Mouse (Mus musculus): ENCODE data around the gene 1810043G02Rik. TPM values are rescaled to one million over a fixed set of nuclear protein-coding genes. Genes with fewer than 3 reads are reported as not detected.
"Not testable (repeated sequence)": the region's sequence is repeated elsewhere in the genome, so short reads cannot be mapped to it uniquely, and the experiment has no call there.

Gene 1810043G02Rik
- 10 to 100 TPM; 10.5 to 12.3 TPM for total RNA-seq (2021)
- long read RNA-seq, experiment 1, partial matches to known transcripts = 1 of 4 reads
- long read RNA-seq, experiment 1, other reads (novel, unspliced or antisense) = 2 of 4 reads
- long read RNA-seq, experiment 2, partial matches to known transcripts = 2 of 10 reads
- long read RNA-seq, experiment 2, other reads (novel, unspliced or antisense) = 7 of 10 reads

- peak; percentile 99 to 100 for DNase-seq (ENCODE audit: low spot score in 2 of 2)
Observed at GRCm38 (mm10) chr10:77978351-77979350, at the start of gene 1810043G02Rik. 1810043G02Rik (plus strand) TSS chr10:77978524.

GRCm38 (mm10) chr10:77939685-77940084 is 38.6 kb upstream of the 1810043G02Rik start:
- no peak for DNase-seq (ENCODE audit: low spot score in 2 of 2)

- not testable (repeated sequence) for DNase-seq (ENCODE audit: low spot score in 2 of 2)
Observed at GRCm38 (mm10) chr10:77950468-77950867, 27.9 kb upstream of the 1810043G02Rik start.

- DNase-seq (ENCODE audit: low spot score in 2 of 2) = no peak
Observed at GRCm38 (mm10) chr10:77962725-77963124, 15.6 kb upstream of the 1810043G02Rik start.

GRCm38 (mm10) chr10:77963971-77964370 is 14.4 kb upstream of the 1810043G02Rik start:
- DNase-seq (ENCODE audit: low spot score in 2 of 2) = no peak

DNA sequence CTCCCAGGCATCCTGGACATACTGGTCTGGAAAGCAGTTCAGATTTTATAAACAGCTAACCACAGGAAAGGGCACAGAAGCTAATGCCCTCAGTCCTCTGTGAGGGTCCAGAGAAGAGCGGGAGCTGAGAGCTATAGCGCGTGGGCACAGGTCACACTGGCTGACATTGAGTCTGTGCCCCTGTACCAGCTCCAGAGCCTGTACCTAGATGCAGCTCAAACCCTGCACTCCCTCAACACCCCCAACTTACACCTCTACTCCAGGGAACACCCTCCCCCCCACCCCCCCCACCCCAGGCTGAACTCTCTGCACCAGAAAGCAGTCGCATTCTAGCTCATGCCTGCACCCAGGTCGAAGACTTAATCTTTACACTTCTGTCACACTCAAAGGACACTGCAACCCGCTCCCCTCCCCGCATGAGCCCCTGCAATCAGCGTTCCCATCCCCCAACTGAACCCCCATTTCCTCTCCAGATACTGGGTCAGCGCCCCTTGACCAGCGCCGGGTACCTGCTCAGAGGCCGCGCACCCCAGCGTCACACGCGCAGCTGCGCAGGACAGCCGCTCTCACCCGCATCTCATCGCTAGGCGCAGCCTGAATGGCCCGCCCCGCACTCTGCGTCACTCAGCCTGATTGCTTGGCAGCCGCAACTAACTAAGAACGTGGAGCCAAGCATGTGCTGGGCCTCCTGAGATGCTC is 8.9 kb upstream of the 1810043G02Rik start:
- peak in 1 of 2 experiments; percentile 47 for DNase-seq (ENCODE audit: low spot score in 2 of 2)

- DNase-seq (ENCODE audit: low spot score in 2 of 2) = no peak
Observed at GRCm38 (mm10) chr10:77969973-77970325, 8.4 kb upstream of the 1810043G02Rik start.

DNA sequence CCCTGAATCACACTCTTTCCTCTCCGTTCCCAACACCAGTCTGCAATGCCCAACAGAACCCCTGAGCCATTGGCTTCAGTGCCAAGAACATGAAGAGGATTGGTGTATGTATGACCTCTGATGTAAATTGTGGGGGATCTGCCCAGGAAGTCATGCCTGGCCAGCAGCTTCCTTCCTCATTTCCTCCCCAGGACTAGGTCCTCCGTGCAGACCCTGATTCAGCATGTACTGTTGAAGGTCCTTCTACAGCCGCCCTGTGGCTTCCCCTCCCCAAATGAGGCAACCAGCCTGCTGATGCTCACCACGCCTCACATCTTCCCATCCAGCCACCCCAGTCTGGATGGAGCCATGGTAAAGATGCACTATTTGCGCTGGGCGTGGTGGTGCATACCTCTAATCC is 7.8 kb upstream of the 1810043G02Rik start, which contains the start of gene Trpm2:
Gene Trpm2, minus strand, starts transcription at position 83 of the 400 bp plus-strand sequence.
- no peak for DNase-seq (ENCODE audit: low spot score in 2 of 2)

GRCm38 (mm10) chr10:77971191-77971590 is 7.1 kb upstream of the 1810043G02Rik start:
- no peak for DNase-seq (ENCODE audit: low spot score in 2 of 2)

DNA sequence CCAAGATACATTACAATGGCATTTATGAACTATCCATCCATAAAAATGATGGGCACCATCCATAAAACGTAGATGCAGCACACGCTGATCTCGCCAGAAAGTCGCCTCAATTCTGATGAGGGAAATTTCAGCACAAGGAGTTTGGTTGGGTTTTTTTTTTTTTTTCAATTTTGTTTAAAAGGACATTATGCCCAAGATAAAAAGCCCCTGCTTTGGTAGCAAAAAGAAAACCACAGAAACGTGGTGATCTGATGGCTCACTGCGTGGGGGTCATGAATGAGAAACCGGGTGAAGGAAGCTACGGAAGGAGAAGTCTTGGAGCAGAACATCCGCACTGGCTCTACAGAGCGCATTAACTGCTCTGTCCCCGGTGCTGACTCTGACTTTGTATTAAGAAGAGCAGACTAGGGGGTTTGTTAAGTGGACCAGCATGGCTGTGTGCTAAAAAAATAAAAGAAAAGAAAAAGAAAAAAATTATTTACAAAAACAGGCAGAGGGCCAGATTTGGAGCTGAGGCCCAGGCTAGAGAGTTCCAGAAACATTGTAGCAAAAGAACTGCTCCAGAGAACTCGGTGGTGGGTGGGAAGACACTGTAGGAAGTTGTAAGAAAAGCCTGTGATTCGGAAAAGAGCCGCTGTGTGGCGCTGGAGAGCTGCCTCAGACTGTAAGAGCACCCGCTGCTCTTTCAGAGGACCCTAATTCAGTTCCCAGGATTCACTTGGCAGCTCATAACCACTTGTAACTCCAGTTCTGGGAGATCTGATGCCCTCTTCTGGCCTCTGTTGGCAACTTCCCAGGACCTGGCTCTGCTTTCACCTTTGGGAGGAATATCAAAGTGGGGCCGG is 6.4 kb upstream of the 1810043G02Rik start:
- DNase-seq (ENCODE audit: low spot score in 2 of 2) = no peak

GRCm38 (mm10) chr10:77974323-77974722 is 4.0 kb upstream of the 1810043G02Rik start:
- no peak for DNase-seq (ENCODE audit: low spot score in 2 of 2)

DNA sequence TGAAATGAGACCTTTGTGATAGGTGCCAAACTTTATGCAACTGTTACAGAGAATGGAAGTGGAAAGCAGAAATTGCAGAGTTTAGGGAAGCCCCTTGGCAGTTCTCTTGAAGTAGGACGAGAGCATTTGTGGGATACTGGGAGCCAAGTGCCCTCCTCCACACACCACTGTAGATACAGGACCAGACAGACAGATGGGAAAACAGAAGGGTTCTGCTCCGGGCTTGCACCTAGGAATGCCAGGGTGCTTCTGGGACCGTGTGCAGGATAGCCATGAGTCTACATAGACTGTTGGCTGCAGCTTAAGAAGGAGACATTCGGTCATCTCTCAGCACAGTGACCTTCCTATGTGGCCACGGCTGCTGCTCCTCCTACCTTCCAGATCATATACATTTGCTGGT is 3.5 kb upstream of the 1810043G02Rik start:
- no peak for DNase-seq (ENCODE audit: low spot score in 2 of 2)

DNA sequence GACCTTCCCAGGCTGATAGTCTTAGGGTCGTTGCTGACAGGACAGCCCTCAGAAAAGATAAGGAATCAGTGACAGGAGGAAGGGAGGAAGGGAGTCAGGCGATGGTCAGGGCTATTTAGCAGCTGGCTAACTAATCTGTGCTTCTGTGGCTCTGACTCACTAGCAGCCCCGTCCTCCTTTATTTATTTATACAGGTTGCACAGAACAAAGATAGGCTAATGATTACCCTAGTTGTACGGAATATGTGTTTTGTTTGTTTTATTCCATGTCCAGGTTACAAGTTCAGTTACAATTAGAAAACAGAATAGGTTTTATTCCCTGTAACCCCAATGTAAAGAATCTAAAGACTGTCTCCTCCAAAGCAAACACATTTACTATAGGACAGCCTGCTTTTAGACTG is 2.7 kb upstream of the 1810043G02Rik start:
- no peak for DNase-seq (ENCODE audit: low spot score in 2 of 2)

DNA sequence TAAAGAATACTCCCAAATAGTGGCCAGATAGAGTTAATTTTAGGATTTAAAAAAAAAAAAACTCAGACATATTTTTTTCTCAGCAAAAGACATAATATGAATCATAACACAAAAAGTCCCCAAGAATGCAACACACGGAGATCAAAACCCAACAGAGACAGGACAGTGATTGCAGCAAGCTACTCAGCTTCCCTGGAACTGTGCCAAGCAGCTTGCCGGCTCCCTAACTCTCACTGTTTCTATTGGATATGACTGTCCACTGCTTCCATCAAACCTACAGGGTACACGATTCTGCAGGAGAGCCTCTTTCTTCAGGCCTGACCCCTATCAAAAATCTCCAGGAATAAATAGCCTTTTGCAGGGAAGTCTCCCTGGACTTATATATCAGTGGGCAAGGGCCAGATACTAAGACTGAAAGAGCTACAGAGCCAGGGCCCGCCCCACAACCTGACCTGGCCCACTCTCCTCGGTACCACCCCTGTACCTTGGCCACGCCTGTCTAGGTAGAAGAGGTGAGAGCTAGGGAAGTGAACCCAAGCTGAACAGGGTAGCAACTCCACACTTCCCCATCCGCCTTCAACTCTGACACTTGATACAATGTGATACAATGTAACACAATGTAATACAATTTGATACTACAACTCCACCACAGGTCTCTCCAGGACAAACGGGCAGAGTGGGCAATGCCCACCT is 1.7 kb upstream of the 1810043G02Rik start:
- no peak for DNase-seq (ENCODE audit: low spot score in 2 of 2)

DNA sequence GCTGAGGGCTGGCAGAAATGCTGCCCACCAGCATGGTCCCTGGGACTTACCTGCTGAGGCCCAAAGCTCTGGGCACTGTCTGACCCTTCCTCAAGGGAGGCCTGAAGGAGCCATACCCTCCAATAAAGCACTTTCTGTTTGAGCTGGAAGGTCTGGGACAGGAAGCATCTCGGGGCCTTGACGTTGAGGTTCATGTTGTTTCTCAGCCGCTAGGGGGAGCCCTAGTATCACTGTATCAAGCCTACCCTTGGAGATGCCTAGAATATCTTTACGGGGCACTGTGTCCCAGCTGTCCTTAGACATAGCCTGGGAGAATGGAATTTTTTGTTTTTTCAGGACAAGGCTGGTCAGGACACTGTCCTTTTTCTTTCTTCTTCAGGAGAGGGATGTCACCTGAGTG is 6.3 kb downstream of the 1810043G02Rik start:
- DNase-seq (ENCODE audit: low spot score in 2 of 2) = peak; percentile 48 to 72

DNA sequence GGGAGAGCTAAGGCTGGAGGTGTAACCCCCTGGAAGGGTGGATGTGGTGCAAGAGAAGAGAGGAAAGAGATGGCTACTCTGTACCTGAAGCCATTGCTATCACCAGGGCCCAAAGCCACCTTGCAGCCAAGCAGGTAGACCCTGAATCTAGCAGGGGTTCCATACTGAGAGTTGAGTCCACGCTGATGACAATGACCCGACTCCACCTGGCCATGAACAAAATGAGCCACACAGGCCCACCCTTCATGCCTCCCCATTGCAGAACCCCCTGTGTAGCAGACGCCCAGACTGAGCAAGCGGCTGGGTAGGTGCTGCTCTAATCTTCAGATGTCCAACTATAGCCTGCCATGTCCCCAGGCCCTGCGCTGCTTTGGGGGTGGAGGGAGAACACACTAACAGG is 7.5 kb downstream of the 1810043G02Rik start:
- no peak for DNase-seq (ENCODE audit: low spot score in 2 of 2)

DNA sequence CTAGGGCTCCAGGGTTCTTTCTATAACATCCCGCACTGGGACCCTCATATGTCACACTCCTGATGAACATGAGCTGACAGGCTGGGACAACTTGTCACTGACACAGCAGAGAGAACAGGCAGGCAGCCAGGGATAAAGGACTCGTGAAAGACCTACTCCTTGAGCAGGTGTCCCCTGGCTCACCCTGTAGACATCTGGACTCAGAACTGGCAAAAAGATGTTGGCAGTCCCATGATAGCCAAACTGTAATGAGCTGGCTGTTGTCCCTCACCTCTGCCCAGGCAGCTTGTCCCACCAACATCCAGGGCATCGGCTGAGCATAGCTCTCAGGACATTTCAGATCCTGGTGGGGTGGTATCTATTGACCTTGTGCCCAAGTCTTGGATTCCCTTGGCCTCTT is 17.3 kb downstream of the 1810043G02Rik start:
- DNase-seq (ENCODE audit: low spot score in 2 of 2) = no peak

DNA sequence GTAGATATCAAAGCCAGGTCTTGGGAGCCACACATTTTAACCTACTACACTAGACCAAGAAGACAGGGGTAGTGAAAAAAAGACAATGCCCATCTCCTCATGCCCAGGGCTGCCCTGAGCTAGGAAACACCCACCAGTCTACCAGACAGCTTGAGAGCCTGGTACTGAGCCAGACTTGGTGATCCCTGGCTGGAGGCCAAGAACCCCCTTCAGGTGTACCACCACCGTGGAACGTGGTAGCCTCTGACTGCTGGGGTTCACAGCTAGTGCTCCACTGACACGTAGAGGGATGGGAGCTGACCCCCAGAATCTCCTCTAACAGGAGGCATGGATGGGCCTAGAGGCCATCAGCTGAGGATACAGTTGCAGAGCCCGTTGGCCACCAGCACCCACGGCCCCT is 21.9 kb downstream of the 1810043G02Rik start:
- no peak for DNase-seq (ENCODE audit: low spot score in 2 of 2)

GRCm38 (mm10) chr10:78001796-78002195 is 23.5 kb downstream of the 1810043G02Rik start:
- peak in 1 of 2 experiments; percentile 38 for DNase-seq (ENCODE audit: low spot score in 2 of 2)

DNA sequence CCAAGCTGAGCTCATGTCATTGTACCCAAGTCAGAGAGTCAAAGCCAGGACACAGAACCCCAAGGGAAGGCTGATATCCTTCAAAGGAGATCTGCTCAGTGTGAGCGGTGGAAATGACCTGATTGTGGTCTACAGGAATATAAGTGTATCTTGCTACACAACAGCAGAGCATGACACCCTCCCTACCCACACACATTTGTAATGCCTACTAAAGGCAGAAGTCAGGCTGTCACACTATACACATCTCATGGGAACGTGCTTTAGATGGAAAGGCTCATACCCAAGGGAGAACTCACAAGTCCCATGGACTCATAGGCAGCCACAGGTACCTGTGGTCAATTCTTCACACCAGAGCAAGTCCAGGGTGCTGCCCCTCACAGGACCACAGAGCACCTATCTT is 24.0 kb downstream of the 1810043G02Rik start:
- DNase-seq (ENCODE audit: low spot score in 2 of 2) = no peak
